Mouse (Mus musculus) small intestine, adult 2 months (tissue): ENCODE data around the gene Gm26938. TPM values are rescaled to one million over a fixed set of nuclear protein-coding genes. Genes with fewer than 3 reads are reported as not detected.
A peak's percentile ranks its signal among the peaks of the same experiment; 100 is the strongest.

ENCODE experiments used
- H3K27ac ChIP-seq: fragments of 200-500 bp; 2 replicates; pipeline ENCODE4 v1.5.1; 2012; ENCODE audit warnings: low read depth, low read length, control low read depth, inconsistent platforms; ENCODE audit not compliant: insufficient read depth
- H3K27me3 ChIP-seq: fragments of 200-500 bp; 2 replicates; pipeline ENCODE4 v1.6.1; 2012; ENCODE audit warnings: mild to moderate bottlenecking, moderate library complexity, low read length, inconsistent platforms; ENCODE audit not compliant: control insufficient read depth, insufficient read depth
- H3K36me3 ChIP-seq: fragments of 200-500 bp; 2 replicates; pipeline ENCODE4 v1.6.1; 2012; ENCODE audit warnings: mild to moderate bottlenecking, low read length, control low read depth, inconsistent platforms; ENCODE audit not compliant: control insufficient read depth, insufficient read depth
- H3K4me1 ChIP-seq: fragments of 200-500 bp; 2 replicates; pipeline ENCODE4 v1.6.1; 2012; ENCODE audit warnings: low read length, inconsistent platforms, mixed read lengths; ENCODE audit not compliant: control insufficient read depth, insufficient read depth, insufficient read length
- H3K4me3 ChIP-seq: fragments of 200-500 bp; 2 replicates; pipeline ENCODE4 v1.5.1; 2012; ENCODE audit warnings: low read depth, mild to moderate bottlenecking, control low read depth, inconsistent platforms, low read length, moderate library complexity
- CTCF ChIP-seq: fragments of 200-500 bp; IDR thresholded peaks from 2 replicates; pipeline ENCODE4 v1.5.1; 2012; ENCODE audit warnings: low read depth, mild to moderate bottlenecking, control low read depth, inconsistent platforms, low read length, moderate library complexity, mixed read lengths; ENCODE audit not compliant: insufficient replicate concordance, insufficient read length; ENCODE audit errors: extremely low read depth
- POLR2A ChIP-seq: fragments of 200-500 bp; IDR thresholded peaks from 2 replicates; pipeline ENCODE4 v1.6.1; 2012; ENCODE audit warnings: low read depth, mild to moderate bottlenecking, control low read depth, inconsistent platforms, low read length, moderate library complexity
- WGBS: fragments of 180-500 bp; shearing (Covaris S2); methylation state at CpG from one replicate; pipeline ENCODE4 v1.1.7; 2018; 5-methylcytosine and 5-hydroxymethylcytosine counted together
- polyA plus RNA-seq: library from polyadenylated mRNA; depleted of rRNA; stranded (reverse); fragments of >200 nt; gene quantifications from 2 replicates; pipeline ENCODE4 v1.2.3, GENCODE M21; 2012; rRNA removed

Gm26938 gene
- 0.28 TPM in 1 of 2 replicates, not detected in the other for polyA plus RNA-seq

DNA sequence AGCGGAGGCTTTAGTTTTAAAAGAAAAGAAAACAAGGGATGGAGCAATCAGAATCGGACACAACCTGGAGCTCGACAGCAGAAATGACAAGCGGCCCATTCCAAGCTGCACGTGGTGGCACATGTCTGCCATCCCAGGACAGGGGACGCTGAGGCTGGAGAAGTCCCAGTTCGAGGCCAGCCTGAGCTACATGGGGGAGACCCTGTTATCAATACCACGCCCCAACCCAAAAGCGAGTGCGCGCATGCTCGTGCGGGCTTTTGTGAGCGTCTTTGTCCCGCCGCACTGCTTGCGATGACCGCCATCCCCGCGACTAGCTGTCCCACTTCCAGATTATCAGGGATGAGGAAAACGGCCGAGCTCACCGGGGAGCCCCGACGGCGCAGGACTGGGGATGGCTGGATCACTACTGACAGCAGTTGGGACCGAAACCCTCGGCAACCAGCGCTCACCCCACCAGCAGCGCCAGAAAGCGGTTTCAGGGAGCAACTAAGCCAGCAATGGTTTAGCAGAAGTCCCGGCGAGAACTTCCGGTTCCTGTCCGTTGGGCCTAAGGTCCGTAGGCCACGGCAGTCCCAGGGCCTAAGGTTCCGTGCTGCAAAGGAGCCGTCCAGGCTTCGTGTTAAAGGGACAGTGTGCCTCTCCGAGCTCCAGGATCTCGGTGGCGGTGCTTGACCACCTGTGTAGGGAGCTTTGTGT, at the start of gene Gm26938, which contains the start of gene Psmg3:
Gene Gm26938, minus strand, starts transcription at position 51 of the 699 bp plus-strand sequence.
Gene Psmg3, minus strand, starts transcription at position 529 of the 699 bp plus-strand sequence.
- TF ChIP-seq POLR2A (peak; percentile 76; the same call in 1 of the 2 replicates), CTCF (no peak)
- peaks cover 12% of the 10 kb centered on the region for H3K4me1 ChIP-seq
- H3K36me3 ChIP-seq, result peaks cover 11% of the 10 kb centered on the region
- under 1% methylated on average over 43 of the region's 43 CpGs for WGBS
- peak within 1 kb of the TSS; percentile 14; the same call in 1 of the 2 replicates for H3K27ac ChIP-seq
- H3K27me3 ChIP-seq, result no peaks in the 10 kb centered on the region
- H3K4me3 ChIP-seq, result peak within 1 kb of the TSS; percentile 86

DNA sequence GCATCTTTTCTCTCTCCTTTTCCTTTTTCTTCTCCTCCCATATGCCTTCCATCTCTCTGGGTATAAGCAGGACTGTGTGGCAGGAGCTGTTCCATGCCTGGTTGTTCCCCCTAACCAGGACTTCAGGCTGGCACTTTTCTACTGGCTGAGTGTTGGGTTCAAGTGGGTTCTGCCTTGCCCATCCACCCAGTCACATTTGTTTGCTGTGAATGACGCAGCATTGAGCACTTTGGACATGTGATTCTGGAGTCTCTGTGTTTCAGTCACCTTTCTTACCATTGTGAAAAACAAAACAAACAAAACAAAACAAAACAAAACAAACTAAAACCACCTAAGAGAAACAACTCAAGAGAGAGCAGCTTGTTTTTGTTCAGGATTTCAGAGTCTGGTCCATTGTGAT, 45.3 kb upstream of the Gm26938 start:
- Histone ChIP-seq H3K27me3 (no peaks in the 10 kb centered on the region; the same call in 1 of the 2 replicates), H3K27ac (no peak overlapping the region), H3K36me3 (no peaks in the 10 kb centered on the region), H3K4me1 (no peaks in the 10 kb centered on the region), H3K4me3 (no peak overlapping the region)
- TF ChIP-seq POLR2A (no peak), CTCF (no peak)
- WGBS, result 83% methylated on average over 1 of the region's 1 CpGs

DNA sequence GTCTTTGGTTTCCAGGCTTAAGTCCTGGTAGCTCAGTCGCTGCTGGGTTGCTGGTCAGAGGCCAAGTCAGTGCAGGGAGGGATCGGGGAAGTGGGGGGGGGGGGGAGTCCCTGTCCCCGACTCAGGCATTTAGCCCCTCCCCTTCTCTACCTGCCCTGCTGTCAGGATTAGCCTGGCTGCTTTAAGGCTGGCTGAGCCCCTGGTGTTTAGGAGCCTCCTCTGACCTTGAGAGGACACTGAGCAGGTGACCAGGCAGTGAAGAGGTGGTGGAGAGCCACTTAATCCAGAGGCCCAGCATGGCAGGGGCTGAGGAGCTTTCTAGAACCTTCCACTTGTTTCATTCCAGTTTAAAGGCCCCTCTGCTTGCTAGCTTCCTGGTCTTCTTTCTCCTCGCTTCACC, 44.7 kb upstream of the Gm26938 start:
- 23% methylated on average over 4 of the region's 4 CpGs for WGBS
- no peak for TF ChIP-seq CTCF
- no peak for TF ChIP-seq POLR2A
- Histone ChIP-seq H3K27me3 (no peaks in the 10 kb centered on the region; the same call in 1 of the 2 replicates), H3K27ac (no peak overlapping the region), H3K4me3 (no peak overlapping the region), H3K36me3 (no peaks in the 10 kb centered on the region), H3K4me1 (no peaks in the 10 kb centered on the region)

DNA sequence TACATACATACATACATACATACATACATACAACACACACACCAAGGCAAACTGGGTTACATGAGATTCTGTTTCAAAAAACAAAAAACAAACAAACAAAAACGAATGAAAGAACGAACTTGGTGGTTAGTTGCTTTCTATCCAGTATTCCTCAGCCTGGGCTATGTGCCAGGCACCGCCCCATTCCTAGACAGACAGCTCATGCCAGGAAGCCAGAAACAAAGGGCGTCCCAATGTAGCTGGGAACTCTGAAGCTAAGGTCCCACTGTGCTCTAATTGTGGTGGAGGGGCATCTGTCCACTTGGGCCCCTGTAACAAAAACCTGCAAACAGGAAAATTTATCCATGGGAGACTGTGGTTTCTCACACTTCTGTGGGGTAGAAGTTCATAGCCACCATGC, 36.6 kb upstream of the Gm26938 start:
- Histone ChIP-seq H3K4me3 (no peak overlapping the region), H3K27ac (no peak overlapping the region), H3K4me1 (no peaks in the 10 kb centered on the region), H3K36me3 (no peaks in the 10 kb centered on the region), H3K27me3 (no peaks in the 10 kb centered on the region)
- 11% methylated on average over 4 of the region's 4 CpGs for WGBS
- no peak for TF ChIP-seq POLR2A
- TF ChIP-seq CTCF, result no peak

DNA sequence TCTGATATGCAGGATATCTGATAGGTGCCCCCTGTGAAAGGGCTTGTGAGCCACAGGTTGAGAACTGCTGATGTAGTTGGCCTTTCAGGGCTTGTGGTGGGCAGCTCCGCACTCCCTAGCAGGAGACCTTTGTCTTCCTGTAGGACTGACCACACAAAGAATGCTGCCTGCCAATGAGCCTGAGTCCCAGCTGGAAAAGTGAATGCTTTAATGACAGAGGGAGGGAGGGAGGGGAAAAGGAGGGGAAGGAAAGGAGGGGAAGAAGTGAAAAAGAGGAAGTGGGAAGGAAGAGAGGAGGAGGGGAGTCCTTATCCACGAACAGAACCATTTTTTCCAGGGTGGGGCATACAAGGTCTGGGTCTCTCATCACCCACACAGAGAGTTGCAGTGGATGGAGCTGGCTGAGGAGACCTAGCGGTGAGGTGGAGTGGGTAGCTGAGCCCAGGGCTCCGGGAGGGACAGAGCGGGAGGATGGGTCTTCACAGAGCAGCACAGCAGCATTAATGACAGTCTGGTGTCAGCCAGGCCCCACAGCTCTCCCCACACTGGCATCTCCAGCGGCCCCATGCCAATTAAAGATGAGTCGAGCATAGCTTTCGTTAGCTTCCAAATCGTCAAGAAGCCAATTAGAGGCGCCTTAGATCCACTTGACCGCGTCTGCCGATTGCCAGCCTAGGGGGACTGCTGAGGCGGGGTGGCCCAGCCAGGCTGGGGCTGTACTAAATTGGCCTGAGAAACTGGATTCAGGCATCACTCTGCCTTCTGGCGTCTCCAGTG, 34.3 kb upstream of the Gm26938 start:
- no peak for TF ChIP-seq POLR2A
- no peak for TF ChIP-seq CTCF
- Histone ChIP-seq H3K36me3 (no peaks in the 10 kb centered on the region), H3K27ac (no peak overlapping the region), H3K4me1 (no peaks in the 10 kb centered on the region), H3K27me3 (no peaks in the 10 kb centered on the region), H3K4me3 (no peak overlapping the region)
- WGBS, result 61% methylated on average over 15 of the region's 15 CpGs

DNA sequence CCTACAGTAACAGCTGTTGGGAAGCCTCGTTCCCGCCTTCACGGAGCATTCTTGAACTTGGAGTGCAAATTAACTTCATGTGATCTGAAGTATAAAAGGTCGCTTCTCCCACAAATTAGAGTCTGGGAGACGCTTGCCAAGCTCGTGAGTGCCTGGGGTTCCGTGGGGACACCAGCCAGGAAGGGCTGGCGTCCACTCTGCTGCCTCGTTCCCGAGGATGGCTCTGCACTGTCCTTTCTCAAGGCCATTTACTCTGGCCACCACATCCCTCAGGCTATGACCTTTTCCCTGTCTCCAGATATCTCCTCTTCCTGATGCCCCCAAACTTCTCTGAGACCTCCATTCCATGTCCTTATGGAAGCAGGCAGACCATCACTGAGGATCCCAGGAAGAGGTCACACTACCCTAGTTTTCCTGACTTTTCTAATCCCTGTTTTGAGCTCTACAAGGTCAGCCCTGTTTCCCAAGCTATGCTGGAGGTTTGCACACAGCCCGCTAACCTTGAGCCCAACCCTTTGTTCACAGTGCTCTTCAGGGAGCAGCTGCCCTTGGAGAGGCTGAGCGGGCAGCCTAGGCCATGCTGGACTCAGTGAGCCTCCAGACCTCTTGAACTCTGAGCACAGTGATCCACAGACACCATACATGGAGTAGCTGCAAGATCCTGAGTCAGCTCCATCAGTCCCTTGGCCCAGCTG, 23.6 kb upstream of the Gm26938 start:
- no peak for TF ChIP-seq CTCF
- TF ChIP-seq POLR2A, result no peak
- H3K36me3 ChIP-seq, result no peaks in the 10 kb centered on the region
- H3K4me1 ChIP-seq, result no peaks in the 10 kb centered on the region
- no peak overlapping the region for H3K4me3 ChIP-seq
- no peak overlapping the region for H3K27ac ChIP-seq
- H3K27me3 ChIP-seq, result no peaks in the 10 kb centered on the region
- WGBS, result 67% methylated on average over 12 of the region's 12 CpGs

DNA sequence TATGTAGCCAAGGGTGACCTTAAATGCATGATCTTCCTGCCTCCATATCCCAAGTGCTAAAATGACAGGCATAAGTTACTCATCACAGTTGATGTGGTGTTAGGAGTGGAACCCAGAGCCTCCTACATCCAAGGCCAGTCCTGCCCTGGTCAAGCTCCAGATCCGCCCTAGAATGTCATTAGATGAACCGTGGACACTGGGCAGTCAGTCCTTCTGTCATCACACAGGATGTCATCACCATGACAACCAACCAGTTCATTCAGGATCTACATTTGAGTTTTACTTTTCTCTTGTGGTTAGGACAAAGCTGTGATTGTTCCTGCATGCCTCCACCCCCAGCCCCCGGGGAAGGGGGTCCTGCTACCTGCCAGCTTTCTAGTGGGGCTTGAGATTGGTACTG, 12.9 kb upstream of the Gm26938 start:
- Histone ChIP-seq H3K4me3 (no peak overlapping the region), H3K27me3 (no peaks in the 10 kb centered on the region), H3K27ac (no peak overlapping the region), H3K36me3 (no peaks in the 10 kb centered on the region), H3K4me1 (no peaks in the 10 kb centered on the region)
- TF ChIP-seq POLR2A (no peak), CTCF (no peak)
- WGBS, result 43% methylated on average over 3 of the region's 3 CpGs
